Mouse (Mus musculus): Measurements from ENCODE around the gene Pigb. TPM values are rescaled to one million over a fixed set of nuclear protein-coding genes. Genes with fewer than 3 reads are reported as not detected.

Pigb gene
- total RNA-seq, 2 experiments from 2014 or later, result 18.8 to 20.4 TPM

Small RNA genes lying within 50 kb of the gene (microRNA-seq; reads per million reads assigned to microRNA genes)
- gene Gm27353, result not detected

Other genes with a start within 250 kb of the Pigb start
- 1 to 10 TPM; 1.5 to 2.0 TPM for gene Prtg, start 233.5 kb downstream of the Pigb start, total RNA-seq (2021)
- gene Pygo1, start 114.7 kb downstream of the Pigb start, total RNA-seq (2021), result 1 to 10 TPM; 7.4 to 7.7 TPM
- 1 to 10 TPM; 1.7 to 1.8 TPM for gene Dyx1c1, start 81.6 kb downstream of the Pigb start, total RNA-seq (2021)
- not detected for gene Gm44503, start 81.5 kb downstream of the Pigb start, total RNA-seq (2021)
- 10 to 100 TPM; 14.1 to 15.1 TPM for gene Ccpg1os, start 55.0 kb downstream of the Pigb start, total RNA-seq (2021)
- gene Ccpg1, start 54.9 kb downstream of the Pigb start, total RNA-seq (2021), result 10 to 100 TPM; 81.5 to 91.7 TPM
- gene Rab27a, start 4.5 kb upstream of the Pigb start, total RNA-seq (2021), result 10 to 100 TPM; 47.4 to 49.5 TPM
- gene Khdc3, start 61.5 kb upstream of the Pigb start, total RNA-seq (2021), result 1 to 10 TPM; 1.3 to 1.5 TPM
- gene Gm20509, start 62.1 kb upstream of the Pigb start, total RNA-seq (2021), result not detected
- 10 to 100 TPM; 71.7 to 73.9 TPM for gene Rsl24d1, start 73.0 kb upstream of the Pigb start, total RNA-seq (2021)